6 mouse cellular contexts compared by ENCODE assay signal in genomic region chr4:134383750-134384149, GRCm38 (mm10). TPM values are rescaled to one million over a fixed set of nuclear protein-coding genes. Genes with fewer than 3 reads are reported as not detected.
DNase-seq lines count a peak whose midpoint lies in the region.
"Not testable (repeated sequence)": the region's sequence is repeated elsewhere in the genome, so short reads cannot be mapped to it uniquely, and the experiment has no call there.

Gene Extl1, minus strand, starts transcription at chr4:134383850.

- intact Hi-C loops in heart, postnatal 14 days (cut with DNase I); left cerebral cortex, postnatal 25 days (cut with DNase I): not testable (repeated sequence)

- not testable (repeated sequence) for DNase-seq in gastrocnemius, adult 18-20 months (ENCODE audit: low spot score); gastrocnemius, postnatal 25 days; heart, postnatal 14 days; layer of hippocampus, adult 8-10 months (ENCODE audit: low spot score in 2 of 2); left cerebral cortex, adult 18-20 months (ENCODE audit: low spot score in 2 of 2); left cerebral cortex, postnatal 25 days (ENCODE audit: low spot score in 2 of 2)

RNA-seq across cellular contexts. Expression of gene Extl1, which starts in this region (rescaled TPM):
- 10 to 100 TPM; 25.5 to 31.9 TPM for total RNA-seq in gastrocnemius, adult 18-20 months (2021)
- total RNA-seq in gastrocnemius, postnatal 25 days (2021): 10 to 100 TPM; 25.5 to 29.2 TPM
- total RNA-seq in heart, postnatal 14 days (2021): 10 to 100 TPM; 11.4 to 12.0 TPM
- 10 to 100 TPM; 36.5 to 47.8 (median 42.9) TPM for total RNA-seq in layer of hippocampus, adult 8-10 months (2022)
- 10 to 100 TPM; 44.0 to 45.4 TPM for total RNA-seq in left cerebral cortex, adult 18-20 months (2021)
- total RNA-seq in left cerebral cortex, postnatal 25 days (2021): 10 to 100 TPM; 49.2 to 52.5 TPM
